Mouse (Mus musculus): ENCODE data around the gene Selenoi. TPM values are rescaled to one million over a fixed set of nuclear protein-coding genes. Genes with fewer than 3 reads are reported as not detected.
A peak's percentile ranks its signal among the peaks of the same experiment; 100 is the strongest.

The Selenoi gene
- total and polyA plus RNA-seq, 3 experiments = 13.9 to 17.9 (median 16.1) TPM

DNA sequence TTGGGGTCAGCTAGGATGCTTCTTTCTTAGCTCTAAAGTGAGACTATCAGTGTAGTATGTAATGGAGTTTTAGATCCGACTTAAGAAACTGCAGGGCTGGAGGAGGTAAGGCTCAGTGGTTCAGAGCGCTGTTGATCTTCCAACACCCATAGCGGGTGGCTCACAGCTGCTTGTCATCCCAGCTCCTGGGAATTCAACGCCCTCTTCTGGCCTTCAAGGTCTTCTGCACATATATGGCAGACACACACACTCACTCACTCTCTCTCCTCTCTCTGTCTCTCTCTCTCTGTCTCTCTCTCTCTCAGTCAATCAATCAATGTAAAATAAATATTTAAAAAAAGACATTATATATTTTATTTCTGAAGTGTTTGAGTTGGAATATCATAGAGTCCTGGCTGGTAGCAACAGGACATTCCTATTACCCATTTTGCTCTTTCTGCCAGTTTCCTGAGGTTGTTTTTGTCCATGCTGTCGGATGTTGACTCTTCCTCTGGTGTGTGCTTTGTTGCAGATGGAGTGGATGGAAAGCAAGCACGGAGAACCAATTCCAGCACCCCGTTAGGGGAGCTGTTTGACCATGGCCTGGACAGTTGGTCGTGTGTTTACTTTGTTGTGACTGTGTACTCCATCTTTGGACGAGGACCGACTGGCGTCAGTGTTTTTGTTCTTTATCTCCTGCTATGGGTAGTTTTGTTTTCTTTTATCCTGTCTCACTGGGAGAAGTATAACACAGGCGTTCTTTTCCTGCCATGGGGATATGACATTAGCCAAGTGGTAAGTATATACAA lies 23.4 kb downstream of the Selenoi start:
- Histone ChIP-seq H3K79me2 (replicated peaks; ENCODE audit: control insufficient read depth, insufficient read depth, low read length) (no peaks in the 10 kb centered on the region), H3K4me3 (no peak overlapping the region), H3K27me3 (ENCODE audit: control insufficient read depth, insufficient read depth, low read length) (no peaks in the 10 kb centered on the region), H3K27ac (no peak overlapping the region), H3K9ac (ENCODE audit: low read depth, low read length) (no peak overlapping the region), H3K4me1 (ENCODE audit: control insufficient read depth, insufficient read depth, low read length) (no peaks in the 10 kb centered on the region), H3K36me3 (ENCODE audit: control insufficient read depth, insufficient read depth, low read length) (no peaks in the 10 kb centered on the region)
- 73% methylated on average over 12 of the region's 12 CpGs for WGBS
- TF ChIP-seq EP300 (IDR thresholded peaks at IDR 0.05; ENCODE audit: insufficient read depth, low read depth, low read length) (no peak), POLR2A (IDR thresholded peaks at IDR 0.05; ENCODE audit: insufficient read depth, low read depth, low read length) (no peak), CTCF (IDR thresholded peaks at IDR 0.05) (no peak)
- DNase-seq = no peak
- intact Hi-C loops (cut with DNase I) = no loop called here

DNA sequence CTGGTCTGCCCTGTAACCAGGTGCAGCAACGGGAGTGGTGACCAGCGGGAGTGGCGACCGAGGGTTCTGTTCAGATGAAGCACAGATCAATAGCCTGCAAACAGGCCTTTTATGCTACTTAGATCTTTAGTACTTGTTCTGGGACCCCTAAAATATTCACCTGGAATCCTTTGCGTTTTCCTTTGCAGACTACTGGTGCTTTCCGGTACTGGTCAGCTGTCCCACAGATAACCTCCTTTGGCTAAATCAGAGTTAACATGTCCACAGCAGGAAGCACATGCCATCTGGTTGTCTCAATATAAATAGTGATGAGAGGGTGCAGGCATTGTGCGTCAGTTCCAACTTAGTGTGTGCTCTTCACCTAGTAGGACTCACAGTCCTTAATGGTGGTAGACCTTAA lies 26.4 kb downstream of the Selenoi start:
- H3K36me3 ChIP-seq (ENCODE audit: control insufficient read depth, insufficient read depth, low read length) = no peaks in the 10 kb centered on the region
- no peak overlapping the region for H3K9ac ChIP-seq (ENCODE audit: low read depth, low read length)
- H3K4me3 ChIP-seq = no peak overlapping the region
- DNase-seq = no peak
- no peak for TF ChIP-seq POLR2A (IDR thresholded peaks at IDR 0.05; ENCODE audit: insufficient read depth, low read depth, low read length)
- TF ChIP-seq CTCF (IDR thresholded peaks at IDR 0.05) = no peak
- TF ChIP-seq EP300 (IDR thresholded peaks at IDR 0.05; ENCODE audit: insufficient read depth, low read depth, low read length) = no peak
- H3K27ac ChIP-seq = no peak overlapping the region
- intact Hi-C loops (cut with DNase I) = no loop called here
- no peaks in the 10 kb centered on the region for H3K27me3 ChIP-seq (ENCODE audit: control insufficient read depth, insufficient read depth, low read length)
- WGBS = 77% methylated on average over 7 of the region's 7 CpGs
- no peaks in the 10 kb centered on the region for H3K79me2 ChIP-seq (replicated peaks; ENCODE audit: control insufficient read depth, insufficient read depth, low read length)
- no peaks in the 10 kb centered on the region for H3K4me1 ChIP-seq (ENCODE audit: control insufficient read depth, insufficient read depth, low read length)

DNA sequence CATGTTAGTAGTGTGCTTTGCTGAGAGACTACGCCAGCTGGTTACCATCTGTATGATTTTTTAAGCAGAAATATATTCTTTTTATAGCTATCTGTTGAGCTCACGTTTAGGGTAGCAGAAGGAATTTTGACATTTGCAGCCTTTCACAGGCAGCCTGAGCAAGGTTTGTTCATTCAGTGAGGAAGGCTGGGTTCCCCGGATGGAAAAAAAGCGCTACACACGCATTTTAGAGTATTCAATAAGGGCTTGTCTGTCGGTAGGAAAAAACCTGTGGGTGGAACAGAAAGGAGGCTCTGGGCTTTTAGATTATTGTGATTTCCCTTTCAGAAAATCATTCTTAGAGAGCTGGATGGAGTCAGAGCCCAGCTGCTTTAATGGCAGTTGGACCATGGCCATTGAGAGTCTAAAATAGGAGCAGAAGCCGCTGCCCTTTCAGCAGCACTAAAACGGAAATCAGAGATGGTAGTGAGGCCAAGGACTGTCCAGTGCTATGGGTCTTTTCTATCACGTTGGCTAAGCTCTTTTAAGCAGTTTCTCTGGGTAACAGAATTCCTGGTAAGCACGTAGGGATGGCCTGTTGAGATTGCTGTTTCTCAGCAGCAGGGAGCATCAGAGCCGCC lies 38.3 kb downstream of the Selenoi start:
- TF ChIP-seq POLR2A (IDR thresholded peaks at IDR 0.05; ENCODE audit: insufficient read depth, low read depth, low read length) = no peak
- TF ChIP-seq EP300 (IDR thresholded peaks at IDR 0.05; ENCODE audit: insufficient read depth, low read depth, low read length) = no peak
- TF ChIP-seq CTCF (IDR thresholded peaks at IDR 0.05) = no peak
- H3K27ac ChIP-seq = no peak overlapping the region
- H3K79me2 ChIP-seq (replicated peaks; ENCODE audit: control insufficient read depth, insufficient read depth, low read length) = no peaks in the 10 kb centered on the region
- H3K4me1 ChIP-seq (ENCODE audit: control insufficient read depth, insufficient read depth, low read length) = peaks cover 2% of the 10 kb centered on the region; the same call in 1 of the 2 replicates
- peak; percentile 10 to 26 for DNase-seq
- WGBS = 43% methylated on average over 11 of the region's 11 CpGs
- H3K27me3 ChIP-seq (ENCODE audit: control insufficient read depth, insufficient read depth, low read length) = no peaks in the 10 kb centered on the region
- no peak overlapping the region for H3K9ac ChIP-seq (ENCODE audit: low read depth, low read length)
- no peak overlapping the region for H3K4me3 ChIP-seq
- intact Hi-C loops (cut with DNase I) = no loop called here
- peaks cover 4% of the 10 kb centered on the region; the same call in 1 of the 2 replicates for H3K36me3 ChIP-seq (ENCODE audit: control insufficient read depth, insufficient read depth, low read length)

- Histone ChIP-seq H3K4me1 (ENCODE audit: control insufficient read depth, insufficient read depth, low read length) (peaks cover 2% of the 10 kb centered on the region; the same call in 1 of the 2 replicates), H3K9ac (ENCODE audit: low read depth, low read length) (no peak overlapping the region), H3K27ac (no peak overlapping the region), H3K4me3 (no peak overlapping the region), H3K27me3 (ENCODE audit: control insufficient read depth, insufficient read depth, low read length) (no peaks in the 10 kb centered on the region), H3K79me2 (replicated peaks; ENCODE audit: control insufficient read depth, insufficient read depth, low read length) (no peaks in the 10 kb centered on the region), H3K36me3 (ENCODE audit: control insufficient read depth, insufficient read depth, low read length) (peaks cover 4% of the 10 kb centered on the region; the same call in 1 of the 2 replicates)
- intact Hi-C loops (cut with DNase I) = no loop called here
- peak; percentile 37 to 56 for DNase-seq
- TF ChIP-seq CTCF (IDR thresholded peaks at IDR 0.05) (no peak), POLR2A (IDR thresholded peaks at IDR 0.05; ENCODE audit: insufficient read depth, low read depth, low read length) (no peak), EP300 (IDR thresholded peaks at IDR 0.05; ENCODE audit: insufficient read depth, low read depth, low read length) (no peak)
- WGBS = 81% methylated on average over 11 of the region's 11 CpGs
These were observed 39.4 kb downstream of the Selenoi start for GRCm38 (mm10) chr5:30271599-30272281.

DNA sequence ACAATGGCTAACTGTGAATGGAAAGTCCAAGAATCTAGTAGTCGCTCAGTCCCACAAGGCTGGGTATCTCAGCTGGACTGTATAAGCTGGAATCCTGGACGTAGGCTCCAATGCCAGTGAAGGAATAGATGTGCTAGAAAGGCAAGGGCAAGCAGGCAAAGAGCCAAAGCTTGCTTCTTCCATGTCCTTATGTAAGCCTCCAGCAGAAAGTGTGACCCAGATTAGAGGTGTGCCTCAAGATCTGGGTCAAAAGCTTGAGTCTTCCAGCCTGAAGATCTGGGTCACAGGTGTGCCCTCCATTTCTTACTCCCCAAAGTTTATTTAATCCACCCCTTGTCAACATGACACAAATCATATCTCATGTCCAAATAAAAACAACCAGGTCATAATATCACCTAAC lies 44.0 kb downstream of the Selenoi start:
- intact Hi-C loops (cut with DNase I) = no loop called here
- 88% methylated on average over 2 of the region's 2 CpGs for WGBS
- DNase-seq = no peak

More for the DNA sequence above, 44.0 kb downstream of the Selenoi start:
- H3K27me3 ChIP-seq (ENCODE audit: control insufficient read depth, insufficient read depth, low read length) = no peaks in the 10 kb centered on the region; the same call in 1 of the 2 replicates
- H3K9ac ChIP-seq (ENCODE audit: low read depth, low read length) = no peak overlapping the region
- no peaks in the 10 kb centered on the region for H3K79me2 ChIP-seq (replicated peaks; ENCODE audit: control insufficient read depth, insufficient read depth, low read length)
- no peaks in the 10 kb centered on the region for H3K36me3 ChIP-seq (ENCODE audit: control insufficient read depth, insufficient read depth, low read length)
- H3K27ac ChIP-seq = no peak overlapping the region
- H3K4me3 ChIP-seq = no peak overlapping the region
- no peak for TF ChIP-seq CTCF (IDR thresholded peaks at IDR 0.05)
- no peak for TF ChIP-seq EP300 (IDR thresholded peaks at IDR 0.05; ENCODE audit: insufficient read depth, low read depth, low read length)
- no peak for TF ChIP-seq POLR2A (IDR thresholded peaks at IDR 0.05; ENCODE audit: insufficient read depth, low read depth, low read length)
- no peaks in the 10 kb centered on the region; the same call in 1 of the 2 replicates for H3K4me1 ChIP-seq (ENCODE audit: control insufficient read depth, insufficient read depth, low read length)

Data from heart, adult 2 months (tissue).